Mouse (Mus musculus): ENCODE results near the gene Hdhd5.

- TF ChIP-seq POLR2A (IDR thresholded peaks at IDR 0.05; ENCODE audit: control insufficient read depth, low read depth, low read length) (no peak), CTCF (IDR thresholded peaks at IDR 0.05; ENCODE audit: control insufficient read depth, insufficient read depth, insufficient replicate concordance, low read depth, low read length) (no peak)
These were observed 36.1 kb upstream of the Hdhd5 start for GRCm38 (mm10) chr6:120566911-120567909.

Data from testis, adult 2 months (tissue).